Comparison of ENCODE assay signal across 15 mouse cellular contexts in the genomic region with DNA sequence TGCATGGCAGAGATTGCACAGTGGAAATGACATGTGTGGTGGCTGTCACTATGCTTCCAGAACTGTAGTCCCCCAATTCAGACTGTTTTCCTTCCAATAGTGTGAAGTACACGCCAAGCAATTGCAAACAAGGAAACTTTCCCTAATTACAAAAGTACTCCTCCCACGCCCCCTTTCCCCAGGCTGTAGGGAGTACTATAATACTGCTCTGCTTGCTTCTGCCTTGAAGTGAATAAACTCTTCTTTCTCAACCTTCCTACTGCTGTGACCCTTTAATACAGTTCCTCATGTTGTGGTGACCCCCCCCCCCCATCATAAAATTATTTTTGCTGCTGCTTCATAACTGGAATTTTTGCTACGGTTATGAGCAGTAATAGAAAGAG. TPM values are rescaled to one million over a fixed set of nuclear protein-coding genes. Genes with fewer than 3 reads are reported as not detected.
DNase-seq lines count a peak whose midpoint lies in the region; ATAC-seq and TF ChIP-seq lines count a peak whose summit lies in the region.
"Had no signal": no experiment of that assay in that cellular context is flagged by ENCODE, and none has a peak within 500 bp of the region (broad histone marks: within the 10 kb centered on the region; RNA-seq: fewer than 3 reads in every experiment).

No protein-coding gene starts in this region.

- no peak overlapping the region for H3K4me3 ChIP-seq in heart, embryonic 14.5 days (ENCODE audit: control insufficient read depth in 1 of 2, insufficient read depth in 1 of 2, low read depth in 1 of 2, low read length in 2 of 2)
- no peak overlapping the region for H3K4me3 ChIP-seq in lung, embryonic 14.5 days (ENCODE audit: low read depth, low read length)
- no peak overlapping the region for H3K4me3 ChIP-seq in forebrain, embryonic 10.5 days
- no peak overlapping the region for H3K4me3 ChIP-seq in limb, embryonic 13.5 days

- no peaks in the 10 kb centered on the region for H3K9me3 ChIP-seq in heart, embryonic 14.5 days (ENCODE audit: control insufficient read depth, low read length)
- H3K9me3 ChIP-seq in lung, embryonic 14.5 days (ENCODE audit: low read depth, low read length): no peaks in the 10 kb centered on the region
- H3K9me3 ChIP-seq in forebrain, embryonic 10.5 days: no peaks in the 10 kb centered on the region
- no peaks in the 10 kb centered on the region for H3K9me3 ChIP-seq in limb, embryonic 13.5 days

- peaks cover 12 to 16% of the 10 kb centered on the region in 2 experiments; a peak in 3 of 4 replicates for H3K4me1 ChIP-seq in heart, embryonic 14.5 days (ENCODE audit: control insufficient read depth in 2 of 2, insufficient read depth in 2 of 2, low read length in 2 of 2)
- H3K4me1 ChIP-seq in lung, embryonic 14.5 days (ENCODE audit: insufficient read depth): peaks cover 5% of the 10 kb centered on the region; the same call in 1 of the 2 replicates
- H3K4me1 ChIP-seq in forebrain, embryonic 10.5 days: peaks cover 26% of the 10 kb centered on the region
- peaks cover 30% of the 10 kb centered on the region for H3K4me1 ChIP-seq in limb, embryonic 13.5 days

- DNase-seq in heart, postnatal 10 days: no peak
- no peak for DNase-seq in lung, embryonic 14.5 days
- no peak for DNase-seq in lung, postnatal 25 days (ENCODE audit: low spot score)
- DNase-seq in forebrain, embryonic 10.5 days (ENCODE audit: extremely low spot score, low spot score): no peak
- DNase-seq in cerebellum, adult 11 months: no peak
- DNase-seq in ovary, postnatal 36 days (ENCODE audit: low spot score): no peak
- DNase-seq: cerebellum, adult 9-10 months; gastrocnemius, postnatal 36 days; left cerebral cortex, postnatal 4 days; lung, postnatal 14 days; midbrain, embryonic 14.5 days; thymus, postnatal 14 days had no signal

- H3K4me2 ChIP-seq in heart, embryonic 14.5 days (ENCODE audit: low read length): no peak overlapping the region
- no peak overlapping the region for H3K4me2 ChIP-seq in lung, embryonic 14.5 days
- H3K4me2 ChIP-seq in limb, embryonic 13.5 days (replicated peaks): no peak overlapping the region

- peak overlapping the region; percentile 48 to 52; a peak in 3 of 4 replicates for H3K27ac ChIP-seq in heart, embryonic 14.5 days (replicated peaks in 1 of 2; ENCODE audit: control insufficient read depth in 1 of 2, insufficient read depth in 1 of 2, low read depth in 2 of 2, low read length in 2 of 2)
- peak overlapping the region; percentile 89 for H3K27ac ChIP-seq in lung, embryonic 14.5 days (ENCODE audit: low read depth)
- peak overlapping the region; percentile 85 for H3K27ac ChIP-seq in forebrain, embryonic 10.5 days
- H3K27ac ChIP-seq in limb, embryonic 13.5 days: peak overlapping the region; percentile 87

- TF ChIP-seq CTCF in lung, embryonic 14.5 days (IDR thresholded peaks at IDR 0.05; ENCODE audit: low read depth): no peak

- intact Hi-C loops in heart, postnatal 10 days (cut with DNase I): no loop called here

- 65% methylated on average over 3 of the region's 3 CpGs for WGBS in heart, embryonic 14.5 days
- 45% methylated on average over 3 of the region's 3 CpGs for WGBS in lung, embryonic 14.5 days
- WGBS in forebrain, embryonic 10.5 days: 38% methylated on average over 3 of the region's 3 CpGs
- WGBS in limb, embryonic 13.5 days: 23% methylated on average over 3 of the region's 3 CpGs

- H3K27me3 ChIP-seq in heart, embryonic 14.5 days (ENCODE audit: control insufficient read depth, insufficient read depth, low read length): no peaks in the 10 kb centered on the region
- H3K27me3 ChIP-seq in lung, embryonic 14.5 days (ENCODE audit: insufficient read depth, low read length): no peaks in the 10 kb centered on the region
- H3K27me3 ChIP-seq in forebrain, embryonic 10.5 days (ENCODE audit: poor library complexity, severe bottlenecking): no peaks in the 10 kb centered on the region
- no peaks in the 10 kb centered on the region for H3K27me3 ChIP-seq in limb, embryonic 13.5 days

- H3K36me3 ChIP-seq in heart, embryonic 14.5 days (ENCODE audit: control insufficient read depth, insufficient read depth, low read length): no peaks in the 10 kb centered on the region
- H3K36me3 ChIP-seq in lung, embryonic 14.5 days (ENCODE audit: insufficient read depth): no peaks in the 10 kb centered on the region
- no peaks in the 10 kb centered on the region for H3K36me3 ChIP-seq in forebrain, embryonic 10.5 days (replicated peaks)
- no peaks in the 10 kb centered on the region for H3K36me3 ChIP-seq in limb, embryonic 13.5 days

- no peak overlapping the region for H3K9ac ChIP-seq in heart, embryonic 14.5 days (ENCODE audit: low read length)
- H3K9ac ChIP-seq in lung, embryonic 14.5 days: no peak overlapping the region
- no peak overlapping the region for H3K9ac ChIP-seq in limb, embryonic 13.5 days

- no peak for ATAC-seq in heart, embryonic 14.5 days (ENCODE audit: insufficient number of reproducible peaks, insufficient read depth, low FRiP score, low read depth)
- ATAC-seq in lung, embryonic 14.5 days (ENCODE audit: insufficient read depth): 0 out of 2 replicates have a peak, but pooled peaks have one; percentile 28
- ATAC-seq in limb, embryonic 13.5 days (ENCODE audit: low FRiP score, low read depth): peak; percentile 60

RNA-seq across cellular contexts. Expression of a gene that starts 49.2 kb away (rescaled TPM):
- 0.62 and 0.66 TPM in 2 replicates for polyA plus RNA-seq in heart, embryonic 14.5 days (2014; fragmentation: Nextera tagmentation; extraction: Ambion mirVana)
- under 1 TPM; 0.10 to 0.14 TPM for total RNA-seq in heart, postnatal 10 days (2021)
- polyA plus RNA-seq in lung, embryonic 14.5 days (2014; fragmentation: Nextera tagmentation; extraction: Ambion mirVana): 0.07 and 0.13 TPM in 2 replicates
- 0.19 and 0.23 TPM in 2 replicates for polyA plus RNA-seq in forebrain, embryonic 10.5 days (2016; fragmentation: Nextera tagmentation; extraction: Ambion mirVana)
- 0.08 and 0.10 TPM in 2 replicates for polyA plus RNA-seq in limb, embryonic 13.5 days (2015; fragmentation: Nextera tagmentation; extraction: Ambion mirVana)
- total RNA-seq: neutrophil, adult 5-6 weeks had no signal
